Mouse (Mus musculus) forebrain, embryonic 11.5 days (tissue): ENCODE measurements around the gene Tcf7l1. TPM values are rescaled to one million over a fixed set of nuclear protein-coding genes. Genes with fewer than 3 reads are reported as not detected.

Experiments
- ATAC-seq: fragments of 200-750 bp; cut with Nextera tagmentation; replicated peaks from 2 replicates; pipeline ENCODE4 v1.8.0; 2017; ENCODE audit warnings: moderate TSS enrichment; ENCODE audit not compliant: low FRiP score
- DNase-seq: peaks from one replicate; pipeline ENCODE4 v3.0.0-alpha.2; 2017; ENCODE audit warnings: low spot score
- H3K27ac ChIP-seq: fragments of 300-500 bp; sonication (generic); 2 replicates; pipeline ENCODE4 v1.5.1; 2014; ENCODE audit warnings: low read depth, low read length
- H3K27me3 ChIP-seq: fragments of 300-500 bp; sonication (generic); 2 replicates; pipeline ENCODE4 v1.6.1; 2014; ENCODE audit warnings: mild to moderate bottlenecking, low read length, mixed read lengths; ENCODE audit not compliant: control insufficient read depth, insufficient read depth
- H3K36me3 ChIP-seq: fragments of 300-500 bp; sonication (generic); 2 replicates; pipeline ENCODE4 v1.6.1; 2014; ENCODE audit warnings: mild to moderate bottlenecking, low read length, moderate library complexity, mixed read lengths; ENCODE audit not compliant: control insufficient read depth, insufficient read depth
- H3K4me1 ChIP-seq: fragments of 300-500 bp; sonication (generic); replicated peaks from 2 replicates; pipeline ENCODE4 v1.6.1; 2014; ENCODE audit warnings: low read length, mixed read lengths; ENCODE audit not compliant: control insufficient read depth, insufficient read depth
- H3K4me2 ChIP-seq: fragments of 300-500 bp; sonication (generic); 2 replicates; pipeline ENCODE4 v1.6.1; 2014; ENCODE audit warnings: low read depth, mild to moderate bottlenecking, low read length, moderate library complexity, mixed read lengths; ENCODE audit not compliant: severe bottlenecking
- H3K4me3 ChIP-seq: fragments of 300-500 bp; sonication (generic); 2 replicates; pipeline ENCODE4 v1.5.1; 2014; ENCODE audit warnings: low read depth, low read length
- H3K9ac ChIP-seq: fragments of 300-500 bp; sonication (generic); 2 replicates; pipeline ENCODE4 v1.6.1; 2014; ENCODE audit warnings: low read length
- H3K9me3 ChIP-seq: fragments of 300-500 bp; sonication (generic); 2 replicates; pipeline ENCODE4 v1.6.1; 2016; ENCODE audit warnings: low read length, mixed read lengths; ENCODE audit not compliant: control insufficient read depth
- WGBS: fragments of 180-500 bp; shearing (Covaris S2); extraction: QIAGEN DNeasy Blood & Tissue Kit; methylation state at CpG from one replicate; pipeline ENCODE4 v1.1.7; 2014; 5-methylcytosine and 5-hydroxymethylcytosine counted together
- polyA plus RNA-seq: library from polyadenylated mRNA; unstranded; fragments of >200 nt; fragmentation: Nextera tagmentation; extraction: Ambion mirVana; gene quantifications from 2 replicates; pipeline ENCODE4 v1.2.1, GENCODE M21; 2014

The Tcf7l1 gene
- polyA plus RNA-seq, 1 experiment from 2014 or later, result 33.3 TPM

DNA sequence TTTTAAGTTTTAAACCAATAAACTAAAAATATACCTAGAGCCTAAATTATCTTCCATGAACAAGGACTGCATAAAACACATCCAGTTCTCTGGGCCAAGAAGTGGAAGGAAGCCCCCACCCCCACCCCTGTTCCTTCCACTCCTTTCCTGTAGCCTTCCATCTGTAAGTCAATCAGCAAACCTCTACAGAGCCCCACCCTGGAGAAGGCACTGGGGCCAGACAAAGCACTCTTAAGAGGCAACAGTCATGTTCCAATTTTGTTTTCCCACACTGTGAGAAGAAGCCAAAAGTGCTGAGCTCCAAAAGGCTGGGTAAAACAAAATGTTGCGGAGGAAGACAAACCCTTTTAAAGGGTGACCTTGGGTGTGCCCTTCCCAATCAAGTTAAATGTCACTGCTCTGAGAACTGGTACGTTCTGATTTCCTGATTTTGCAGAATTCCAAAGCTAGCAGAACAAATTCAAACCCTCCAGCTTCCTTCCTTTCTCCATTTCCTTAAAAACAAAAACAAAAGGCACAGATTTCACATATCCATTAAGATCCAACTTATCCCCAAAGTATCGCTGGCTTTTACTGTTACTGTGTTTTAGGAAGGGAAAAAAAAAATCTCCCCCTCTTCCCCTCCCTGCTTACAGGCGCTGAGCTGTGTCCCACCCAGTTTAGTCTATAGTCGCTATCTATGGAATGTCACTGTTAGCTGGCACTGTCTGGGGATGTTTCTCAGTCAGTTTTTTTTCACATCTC, 94.8 kb downstream of the Tcf7l1 start:
- Histone ChIP-seq H3K9me3 (no peaks in the 10 kb centered on the region), H3K4me1 (peaks cover 12% of the 10 kb centered on the region; the same call in 1 of the 2 replicates), H3K27ac (no peak overlapping the region), H3K4me3 (no peak overlapping the region), H3K9ac (no peak overlapping the region), H3K27me3 (no peaks in the 10 kb centered on the region), H3K4me2 (no peak overlapping the region), H3K36me3 (no peaks in the 10 kb centered on the region)
- ATAC-seq (no peak), DNase-seq (no peak)
- 76% methylated on average over 5 of the region's 5 CpGs for WGBS

- H3K36me3 ChIP-seq, result no peaks in the 10 kb centered on the region
- no peak overlapping the region for H3K27ac ChIP-seq
- H3K27me3 ChIP-seq, result no peaks in the 10 kb centered on the region
- H3K4me1 ChIP-seq, result peaks cover 6% of the 10 kb centered on the region; the same call in 1 of the 2 replicates
- no peak for DNase-seq
- no peak for ATAC-seq
- no peak overlapping the region for H3K4me2 ChIP-seq
- H3K9me3 ChIP-seq, result no peaks in the 10 kb centered on the region
- H3K9ac ChIP-seq, result no peak overlapping the region
- 80% methylated on average over 6 of the region's 6 CpGs for WGBS
- H3K4me3 ChIP-seq, result no peak overlapping the region
Observed at GRCm38 (mm10) chr6:72692469-72692868, 96.6 kb downstream of the Tcf7l1 start.

DNA sequence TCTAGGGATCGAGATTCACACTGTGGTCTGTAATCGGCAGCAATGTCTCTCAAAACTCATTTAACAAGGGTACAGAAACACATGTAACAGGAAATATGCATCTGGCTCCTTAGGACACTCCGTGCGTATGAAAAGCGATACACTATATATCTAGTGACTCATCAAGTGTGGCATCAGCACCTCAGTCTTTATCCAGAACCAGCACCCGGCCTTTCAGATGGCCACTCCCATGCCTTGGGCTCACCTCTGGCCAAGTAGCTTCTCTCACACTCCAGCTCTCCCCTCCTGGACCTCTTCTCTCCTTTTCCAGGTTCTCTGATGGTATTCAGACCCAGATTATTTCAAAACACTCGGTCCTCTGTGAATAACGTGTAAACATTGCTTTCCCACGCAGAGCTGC, 97.5 kb downstream of the Tcf7l1 start:
- H3K36me3 ChIP-seq, result no peaks in the 10 kb centered on the region
- WGBS, result 87% methylated on average over 9 of the region's 9 CpGs
- ATAC-seq (no peak), DNase-seq (no peak)
- no peak overlapping the region for H3K27ac ChIP-seq
- no peak overlapping the region for H3K4me2 ChIP-seq
- peaks cover 2% of the 10 kb centered on the region; the same call in 1 of the 2 replicates for H3K4me1 ChIP-seq
- H3K4me3 ChIP-seq, result no peak overlapping the region
- H3K9me3 ChIP-seq, result no peaks in the 10 kb centered on the region
- no peak overlapping the region for H3K9ac ChIP-seq
- no peaks in the 10 kb centered on the region for H3K27me3 ChIP-seq

DNA sequence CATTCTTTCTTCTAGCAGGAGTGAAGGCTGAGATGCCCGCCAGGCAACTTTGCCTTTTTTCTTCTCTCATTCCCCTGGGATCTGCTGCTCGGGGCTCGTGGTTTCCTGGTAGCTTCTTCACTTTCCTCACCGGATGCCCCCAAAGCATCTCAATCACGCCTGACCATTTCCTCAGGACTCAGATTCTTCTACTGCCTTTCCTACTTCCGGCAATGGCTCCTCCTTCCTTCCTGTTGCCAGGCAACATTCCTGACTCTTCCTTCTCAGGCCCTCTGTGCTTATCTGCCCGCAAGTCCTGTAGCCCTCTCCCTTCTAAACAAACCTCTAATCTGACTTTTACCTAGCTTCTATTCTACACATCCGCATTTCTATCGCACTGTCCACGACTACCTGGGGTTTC, 98.5 kb downstream of the Tcf7l1 start:
- ATAC-seq, result no peak
- H3K4me1 ChIP-seq, result peaks cover 2% of the 10 kb centered on the region; the same call in 1 of the 2 replicates
- H3K9me3 ChIP-seq, result no peaks in the 10 kb centered on the region

DNA sequence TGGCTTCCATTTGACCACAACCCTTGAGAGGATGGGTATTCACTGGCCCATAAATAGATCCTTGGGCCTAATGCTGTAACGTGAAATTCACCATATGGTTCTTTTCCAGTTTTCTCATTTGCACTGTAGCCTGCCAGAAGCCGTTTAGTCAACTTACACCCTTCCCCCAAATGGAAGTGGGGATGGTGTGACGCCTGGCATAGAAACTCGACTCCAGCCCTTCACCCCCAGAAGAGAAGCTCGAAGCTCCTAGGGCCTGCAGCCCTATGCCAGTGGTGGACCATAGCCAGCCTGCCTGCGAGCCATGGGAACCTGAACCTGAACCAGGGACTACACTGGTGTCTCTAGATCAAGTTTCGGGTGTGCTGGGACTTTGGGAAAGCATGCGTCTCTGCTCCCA, 99.1 kb downstream of the Tcf7l1 start:
- H3K27ac ChIP-seq, result no peak overlapping the region
- H3K9me3 ChIP-seq, result no peaks in the 10 kb centered on the region
- no peak for DNase-seq
- H3K9ac ChIP-seq, result no peak overlapping the region
- H3K4me1 ChIP-seq, result peaks cover 4% of the 10 kb centered on the region; the same call in 1 of the 2 replicates
- WGBS, result 86% methylated on average over 8 of the region's 8 CpGs
- no peak overlapping the region for H3K4me2 ChIP-seq
- H3K27me3 ChIP-seq, result no peaks in the 10 kb centered on the region
- no peaks in the 10 kb centered on the region for H3K36me3 ChIP-seq
- H3K4me3 ChIP-seq, result no peak overlapping the region
- no peak for ATAC-seq

More for the DNA sequence above, 98.5 kb downstream of the Tcf7l1 start:
- Histone ChIP-seq H3K36me3 (no peaks in the 10 kb centered on the region), H3K4me3 (no peak overlapping the region), H3K27me3 (no peaks in the 10 kb centered on the region), H3K9ac (no peak overlapping the region), H3K4me2 (no peak overlapping the region), H3K27ac (no peak overlapping the region)
- 79% methylated on average over 10 of the region's 10 CpGs for WGBS
- no peak for DNase-seq

DNA sequence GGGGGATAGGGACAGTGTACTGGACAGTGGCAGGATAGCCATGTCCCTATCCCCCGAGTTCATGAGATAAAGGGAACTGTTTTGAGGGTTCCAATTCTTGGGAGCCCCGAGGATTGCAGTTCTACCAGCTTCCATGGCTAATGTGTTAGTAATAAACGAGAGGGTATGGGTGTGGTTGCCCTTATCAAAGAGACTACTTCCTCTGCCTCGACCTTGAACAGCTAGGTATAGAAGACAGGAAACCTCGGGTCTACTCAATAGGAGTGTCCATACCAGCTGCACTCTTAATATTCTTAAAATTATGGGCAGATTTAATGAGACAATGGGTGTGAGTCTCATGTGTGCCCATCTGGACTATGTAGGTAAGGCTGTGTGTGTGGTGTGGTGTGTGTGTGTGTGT, 100.0 kb downstream of the Tcf7l1 start:
- no peaks in the 10 kb centered on the region for H3K36me3 ChIP-seq
- H3K9me3 ChIP-seq, result no peaks in the 10 kb centered on the region
- H3K27ac ChIP-seq, result no peak overlapping the region
- H3K4me1 ChIP-seq, result peaks cover 7% of the 10 kb centered on the region
- no peak overlapping the region for H3K4me3 ChIP-seq
- H3K27me3 ChIP-seq, result no peaks in the 10 kb centered on the region
- no peak for DNase-seq
- 85% methylated on average over 5 of the region's 5 CpGs for WGBS
- H3K4me2 ChIP-seq, result no peak overlapping the region
- no peak for ATAC-seq
- H3K9ac ChIP-seq, result no peak overlapping the region

DNA sequence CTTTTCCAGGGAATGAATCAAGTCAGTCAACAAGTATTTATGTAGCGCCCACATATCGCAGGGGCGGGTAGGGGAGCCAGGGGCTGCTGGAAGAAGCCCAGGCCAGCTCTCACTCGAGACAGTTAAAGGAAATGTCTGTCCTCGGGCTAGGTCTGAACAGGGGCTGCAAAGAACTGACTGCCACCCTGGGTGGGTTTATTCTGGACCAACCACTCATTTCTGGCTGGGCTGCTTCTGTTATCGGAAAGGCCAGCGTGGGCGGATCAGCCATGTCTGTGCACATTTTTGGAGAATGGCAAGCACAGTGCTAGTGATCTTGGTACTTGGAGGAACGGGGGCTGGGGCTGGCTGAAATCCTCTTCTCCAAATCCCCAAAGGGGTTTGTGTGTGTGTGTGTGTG, 103.9 kb downstream of the Tcf7l1 start:
- Histone ChIP-seq H3K27me3 (no peaks in the 10 kb centered on the region), H3K36me3 (no peaks in the 10 kb centered on the region), H3K4me1 (peaks cover 6% of the 10 kb centered on the region), H3K4me3 (no peak overlapping the region), H3K4me2 (no peak overlapping the region), H3K27ac (no peak overlapping the region), H3K9me3 (no peaks in the 10 kb centered on the region), H3K9ac (no peak overlapping the region)
- DNase-seq (no peak), ATAC-seq (no peak)
- 77% methylated on average over 9 of the region's 9 CpGs for WGBS

- Histone ChIP-seq H3K9ac (no peak overlapping the region), H3K27ac (no peak overlapping the region), H3K9me3 (no peaks in the 10 kb centered on the region), H3K4me1 (peaks cover 6% of the 10 kb centered on the region), H3K27me3 (no peaks in the 10 kb centered on the region), H3K36me3 (no peaks in the 10 kb centered on the region), H3K4me2 (no peak overlapping the region), H3K4me3 (no peak overlapping the region)
- WGBS, result 73% methylated on average over 4 of the region's 4 CpGs
- DNase-seq (no peak), ATAC-seq (no peak)
Observed at GRCm38 (mm10) chr6:72684260-72684805, 104.7 kb downstream of the Tcf7l1 start.

- Histone ChIP-seq H3K9ac (no peak overlapping the region), H3K36me3 (no peaks in the 10 kb centered on the region), H3K27ac (no peak overlapping the region), H3K4me1 (peaks cover 16% of the 10 kb centered on the region), H3K4me2 (no peak overlapping the region), H3K27me3 (no peaks in the 10 kb centered on the region), H3K4me3 (no peak overlapping the region), H3K9me3 (no peaks in the 10 kb centered on the region)
- ATAC-seq, result no peak
- no peak for DNase-seq
- 39% methylated on average over 4 of the region's 4 CpGs for WGBS
Observed at GRCm38 (mm10) chr6:72682238-72682637, 106.8 kb downstream of the Tcf7l1 start.
